Mouse (Mus musculus): ENCODE measurements around the gene Plvap. TPM values are rescaled to one million over a fixed set of nuclear protein-coding genes. Genes with fewer than 3 reads are reported as not detected.

Plvap gene
- total and polyA plus RNA-seq, 3 experiments, result 0.16 to 0.88 TPM; not detected in 1

GRCm38 (mm10) chr8:71451777-71452176 lies 59.8 kb downstream of the Plvap start:
- peaks cover 9% of the 10 kb centered on the region for H3K4me1 ChIP-seq (ENCODE audit: insufficient read depth, low read depth, low read length)
- DNase-seq (ENCODE audit: low spot score), result no peak
- H3K36me3 ChIP-seq (replicated peaks), result peaks cover 2% of the 10 kb centered on the region
- no peak overlapping the region; the same call in 1 of the 2 replicates for H3K4me3 ChIP-seq (ENCODE audit: low read depth, low read length)
- no peak for ATAC-seq (ENCODE audit: extremely low read depth, insufficient number of reproducible peaks, low FRiP score, poor library complexity, severe bottlenecking)
- peaks cover 41% of the 10 kb centered on the region for H3K27me3 ChIP-seq (ENCODE audit: insufficient read depth, low read length)
- no peaks in the 10 kb centered on the region for H3K9me3 ChIP-seq (replicated peaks)
- TF ChIP-seq POLR2AphosphoS5 (IDR thresholded peaks at IDR 0.05; ENCODE audit: insufficient replicate concordance, low read depth, low read length) (no peak), GATA1 (IDR thresholded peaks at IDR 0.05; ENCODE audit: borderline replicate concordance, low read length) (no peak), CTCF (IDR thresholded peaks at IDR 0.05; ENCODE audit: low read depth, low read length) (no peak), TAL1 (conservative IDR thresholded peaks at IDR 0.05; ENCODE audit: low read depth, low read length) (no peak), GATA2 (IDR thresholded peaks at IDR 0.05; ENCODE audit: borderline replicate concordance, low read depth, low read length) (no peak)

- DNase-seq (ENCODE audit: low spot score) (no peak), ATAC-seq (ENCODE audit: extremely low read depth, insufficient number of reproducible peaks, low FRiP score, poor library complexity, severe bottlenecking) (no peak)
- Histone ChIP-seq H3K4me3 (ENCODE audit: low read depth, low read length) (no peak overlapping the region), H3K27me3 (ENCODE audit: insufficient read depth, low read length) (peaks cover 40% of the 10 kb centered on the region), H3K36me3 (replicated peaks) (no peaks in the 10 kb centered on the region), H3K4me1 (ENCODE audit: insufficient read depth, low read depth, low read length) (peaks cover 7% of the 10 kb centered on the region), H3K9me3 (replicated peaks) (no peaks in the 10 kb centered on the region)
- no peak for TF ChIP-seq CTCF (IDR thresholded peaks at IDR 0.05; ENCODE audit: low read depth, low read length)
Observed at GRCm38 (mm10) chr8:71451337-71451736, 60.2 kb downstream of the Plvap start.

Other genes starting within 250 kb of the Plvap start
Only the 20 nearest of the 27 such genes appear.
- gene Use1, start 144.9 kb downstream of the Plvap start, total RNA-seq (2014; fragmentation: Nextera tagmentation), result 23.3 and 34.5 TPM in 2 replicates
- 70.8 and 81.0 TPM in 2 replicates for gene Use1, start 144.9 kb downstream of the Plvap start, total RNA-seq (2017)
- 151 and 198 TPM in 2 replicates for gene Use1, start 144.9 kb downstream of the Plvap start, polyA plus RNA-seq (2012)
- gene Ocel1, start 140.5 kb downstream of the Plvap start, total RNA-seq (2014; fragmentation: Nextera tagmentation), result 4.7 and 6.2 TPM in 2 replicates
- 18.0 and 25.8 TPM in 2 replicates for gene Ocel1, start 140.5 kb downstream of the Plvap start, total RNA-seq (2017)
- 32.3 and 37.6 TPM in 2 replicates for gene Ocel1, start 140.5 kb downstream of the Plvap start, polyA plus RNA-seq (2012)
- 6.4 and 8.6 TPM in 2 replicates for gene Nr2f6, start 129.8 kb downstream of the Plvap start, total RNA-seq (2014; fragmentation: Nextera tagmentation)
- gene Nr2f6, start 129.8 kb downstream of the Plvap start, total RNA-seq (2017), result 9.7 and 17.0 TPM in 2 replicates
- gene Nr2f6, start 129.8 kb downstream of the Plvap start, polyA plus RNA-seq (2012), result 36.0 and 47.8 TPM in 2 replicates
- gene Ushbp1, start 116.0 kb downstream of the Plvap start, total RNA-seq (2014; fragmentation: Nextera tagmentation), result not detected in 2 replicates
- 0.06 and 0.11 TPM in 2 replicates for gene Ushbp1, start 116.0 kb downstream of the Plvap start, total RNA-seq (2017)
- gene Ushbp1, start 116.0 kb downstream of the Plvap start, polyA plus RNA-seq (2012), result 0.08 and 0.09 TPM in 2 replicates
- gene Babam1, start 114.9 kb downstream of the Plvap start, total RNA-seq (2014; fragmentation: Nextera tagmentation), result 58.4 and 83.8 TPM in 2 replicates
- gene Babam1, start 114.9 kb downstream of the Plvap start, total RNA-seq (2017), result 90.3 and 92.1 TPM in 2 replicates
- gene Babam1, start 114.9 kb downstream of the Plvap start, polyA plus RNA-seq (2012), result 106 and 107 TPM in 2 replicates
- gene Ankle1, start 105.7 kb downstream of the Plvap start, total RNA-seq (2014; fragmentation: Nextera tagmentation), result 5.9 and 16.2 TPM in 2 replicates
- gene Ankle1, start 105.7 kb downstream of the Plvap start, total RNA-seq (2017), result 9.8 and 12.1 TPM in 2 replicates
- 13.7 and 15.1 TPM in 2 replicates for gene Ankle1, start 105.7 kb downstream of the Plvap start, polyA plus RNA-seq (2012)
- gene Abhd8, start 48.1 kb downstream of the Plvap start, total RNA-seq (2014; fragmentation: Nextera tagmentation), result 2.6 and 3.9 TPM in 2 replicates
- 4.5 and 5.0 TPM in 2 replicates for gene Abhd8, start 48.1 kb downstream of the Plvap start, total RNA-seq (2017)
- gene Abhd8, start 48.1 kb downstream of the Plvap start, polyA plus RNA-seq (2012), result 17.0 and 20.9 TPM in 2 replicates
- 42.0 and 65.5 TPM in 2 replicates for gene Mrpl34, start 46.8 kb downstream of the Plvap start, total RNA-seq (2014; fragmentation: Nextera tagmentation)
- gene Mrpl34, start 46.8 kb downstream of the Plvap start, total RNA-seq (2017), result 68.2 and 74.9 TPM in 2 replicates
- 149 and 161 TPM in 2 replicates for gene Mrpl34, start 46.8 kb downstream of the Plvap start, polyA plus RNA-seq (2012)
- 51.9 and 56.2 TPM in 2 replicates for gene Dda1, start 42.6 kb downstream of the Plvap start, total RNA-seq (2014; fragmentation: Nextera tagmentation)
- 16.2 and 19.6 TPM in 2 replicates for gene Dda1, start 42.6 kb downstream of the Plvap start, total RNA-seq (2017)
- 209 and 288 TPM in 2 replicates for gene Dda1, start 42.6 kb downstream of the Plvap start, polyA plus RNA-seq (2012)
- gene Ano8, start 25.8 kb downstream of the Plvap start, total RNA-seq (2014; fragmentation: Nextera tagmentation), result 0.97 and 1.1 TPM in 2 replicates
- 2.1 and 2.5 TPM in 2 replicates for gene Ano8, start 25.8 kb downstream of the Plvap start, total RNA-seq (2017)
- gene Ano8, start 25.8 kb downstream of the Plvap start, polyA plus RNA-seq (2012), result 1.4 and 1.5 TPM in 2 replicates
- gene Gtpbp3, start 23.6 kb downstream of the Plvap start, total RNA-seq (2014; fragmentation: Nextera tagmentation), result 5.8 and 6.4 TPM in 2 replicates
- 14.6 and 18.2 TPM in 2 replicates for gene Gtpbp3, start 23.6 kb downstream of the Plvap start, total RNA-seq (2017)
- gene Gtpbp3, start 23.6 kb downstream of the Plvap start, polyA plus RNA-seq (2012), result 26.1 and 33.3 TPM in 2 replicates
- not detected in 2 replicates for gene Ccdc194, start 14.0 kb upstream of the Plvap start, total RNA-seq (2014; fragmentation: Nextera tagmentation)
- 0.22 TPM in 1 of 2 replicates, not detected in the other for gene Ccdc194, start 14.0 kb upstream of the Plvap start, total RNA-seq (2017)
- not detected in 2 replicates for gene Ccdc194, start 14.0 kb upstream of the Plvap start, polyA plus RNA-seq (2012)
- gene Bst2, start 25.7 kb upstream of the Plvap start, total RNA-seq (2014; fragmentation: Nextera tagmentation), result 6.3 and 8.0 TPM in 2 replicates
- gene Bst2, start 25.7 kb upstream of the Plvap start, total RNA-seq (2017), result 6.4 and 7.6 TPM in 2 replicates
- 44.0 and 59.6 TPM in 2 replicates for gene Bst2, start 25.7 kb upstream of the Plvap start, polyA plus RNA-seq (2012)
- 40.4 and 41.4 TPM in 2 replicates for gene Mvb12a, start 31.2 kb upstream of the Plvap start, total RNA-seq (2014; fragmentation: Nextera tagmentation)
- 56.2 and 75.9 TPM in 2 replicates for gene Mvb12a, start 31.2 kb upstream of the Plvap start, total RNA-seq (2017)
- 132 and 166 TPM in 2 replicates for gene Mvb12a, start 31.2 kb upstream of the Plvap start, polyA plus RNA-seq (2012)
- gene Tmem221, start 47.1 kb upstream of the Plvap start, total RNA-seq (2014; fragmentation: Nextera tagmentation), result not detected in 2 replicates
- not detected in 2 replicates for gene Tmem221, start 47.1 kb upstream of the Plvap start, total RNA-seq (2017)
- not detected in 2 replicates for gene Tmem221, start 47.1 kb upstream of the Plvap start, polyA plus RNA-seq (2012)
- not detected in 2 replicates for gene Nxnl1, start 54.8 kb upstream of the Plvap start, total RNA-seq (2014; fragmentation: Nextera tagmentation)
- gene Nxnl1, start 54.8 kb upstream of the Plvap start, total RNA-seq (2017), result not detected in 2 replicates
- not detected in 2 replicates for gene Nxnl1, start 54.8 kb upstream of the Plvap start, polyA plus RNA-seq (2012)
- not detected in 2 replicates for gene Slc27a1, start 57.1 kb upstream of the Plvap start, total RNA-seq (2014; fragmentation: Nextera tagmentation)
- 0.12 and 0.33 TPM in 2 replicates for gene Slc27a1, start 57.1 kb upstream of the Plvap start, total RNA-seq (2017)
- not detected in 2 replicates for gene Slc27a1, start 57.1 kb upstream of the Plvap start, polyA plus RNA-seq (2012)
- gene Pgls, start 80.4 kb upstream of the Plvap start, total RNA-seq (2014; fragmentation: Nextera tagmentation), result 39.7 and 47.5 TPM in 2 replicates
- 87.2 and 140 TPM in 2 replicates for gene Pgls, start 80.4 kb upstream of the Plvap start, total RNA-seq (2017)
- 331 and 360 TPM in 2 replicates for gene Pgls, start 80.4 kb upstream of the Plvap start, polyA plus RNA-seq (2012)
- 8.3 and 11.4 TPM in 2 replicates for gene Fam129c, start 85.9 kb upstream of the Plvap start, total RNA-seq (2014; fragmentation: Nextera tagmentation)
- 6.6 and 7.0 TPM in 2 replicates for gene Fam129c, start 85.9 kb upstream of the Plvap start, total RNA-seq (2017)
- gene Fam129c, start 85.9 kb upstream of the Plvap start, polyA plus RNA-seq (2012), result 8.1 and 10.4 TPM in 2 replicates
- 35.7 and 38.7 TPM in 2 replicates for gene Colgalt1, start 99.2 kb upstream of the Plvap start, total RNA-seq (2014; fragmentation: Nextera tagmentation)
- 30.5 and 42.4 TPM in 2 replicates for gene Colgalt1, start 99.2 kb upstream of the Plvap start, total RNA-seq (2017)
- gene Colgalt1, start 99.2 kb upstream of the Plvap start, polyA plus RNA-seq (2012), result 37.6 and 42.6 TPM in 2 replicates

Measured in G1E (cell line).